ENCODE assay signal across 7 mouse cellular contexts in the genomic region with DNA sequence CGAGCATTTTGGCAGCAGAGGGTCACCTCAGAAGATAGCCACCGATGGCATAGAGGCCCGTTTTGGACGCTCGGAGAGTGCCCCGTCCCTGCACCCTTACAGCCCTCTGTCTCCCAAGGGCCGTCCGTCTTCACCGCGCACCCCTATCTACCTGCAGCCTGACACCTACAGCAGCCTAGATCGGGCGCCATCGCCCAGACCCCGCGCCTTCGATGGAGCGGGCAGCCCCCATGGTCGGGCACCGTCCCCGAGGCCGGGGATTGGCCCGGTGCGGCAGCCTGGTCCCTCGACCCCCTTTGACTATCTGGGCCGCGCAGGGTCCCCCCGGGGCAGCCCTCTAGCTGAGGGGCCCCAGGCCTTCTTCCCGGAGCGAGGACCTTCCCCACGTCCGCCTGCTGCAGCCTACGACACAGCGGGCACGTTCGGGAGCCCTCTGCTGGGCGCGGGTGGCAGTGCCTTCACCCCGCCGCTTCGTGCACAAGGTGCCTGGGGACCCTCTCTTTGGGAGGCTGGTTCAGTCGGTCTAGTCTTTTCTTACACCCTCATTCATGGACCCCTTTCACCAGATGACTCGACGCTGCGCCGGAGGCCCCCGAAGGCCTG. TPM values are rescaled to one million over a fixed set of nuclear protein-coding genes. Genes with fewer than 3 reads are reported as not detected.
A peak's percentile ranks its signal among the peaks of the same experiment; 100 is the strongest.
DNase-seq lines count a peak whose midpoint lies in the region; ATAC-seq lines count a peak whose summit lies in the region.

No protein-coding gene starts in this region.

- DNase-seq in ES-CJ7 (ENCODE audit: low read depth, low spot score) = peak; percentile 39
- DNase-seq in brain, adult 2 months (ENCODE audit: low read depth, low spot score) = peak; percentile 69
- peak; percentile 62 to 79 for DNase-seq in layer of hippocampus, postnatal 25 days (ENCODE audit: extremely low spot score in 1 of 2, low spot score in 1 of 2)
- peak; percentile 84 for DNase-seq in right cerebral cortex, postnatal 4 days

- H3K4me1 ChIP-seq in megakaryocyte, embryonic 14.5 days = peaks cover 19% of the 10 kb centered on the region

- peaks cover 55% of the 10 kb centered on the region for H3K36me3 ChIP-seq in megakaryocyte, embryonic 14.5 days (replicated peaks; ENCODE audit: low read length)

- ATAC-seq in erythroid progenitor cell, adult 5-6 weeks (replicated peaks; ENCODE audit: low FRiP score, poor library complexity, severe bottlenecking) = peak; percentile 66; the same call in 1 of the 2 replicates
- peak; percentile 88 for ATAC-seq in hematopoietic stem cell, adult 5-6 weeks (replicated peaks in 1 of 2; ENCODE audit: insufficient read depth in 1 of 2, low FRiP score in 2 of 2, low TSS enrichment in 1 of 2, low read depth in 1 of 2, poor library complexity in 2 of 2, severe bottlenecking in 2 of 2)

- peak overlapping the region; percentile 80 for H3K4me3 ChIP-seq in megakaryocyte, embryonic 14.5 days (replicated peaks)

- no peaks in the 10 kb centered on the region for H3K9me3 ChIP-seq in megakaryocyte, embryonic 14.5 days

- peaks cover 11% of the 10 kb centered on the region for H3K27me3 ChIP-seq in megakaryocyte, embryonic 14.5 days (replicated peaks)

RNA-seq across cellular contexts. Expression of gene Ppp1r13l, which starts 10.4 kb away (rescaled TPM):
- not detected in 2 replicates for total RNA-seq in erythroid progenitor cell, adult 5-6 weeks (2015; ENCODE audit: low replicate concordance)
- total RNA-seq in erythroid progenitor cell, adult 5-6 weeks (2017; ENCODE audit: low replicate concordance) = 0.64 and 1.7 TPM in 2 replicates
- total RNA-seq in hematopoietic stem cell, adult 5-6 weeks (2017) = 0.25 and 0.60 TPM in 2 replicates
- total RNA-seq in layer of hippocampus, postnatal 25 days (2021) = 1 to 10 TPM; 4.5 to 4.8 TPM
- 21.5 and 54.3 TPM in 2 replicates for polyA plus RNA-seq in megakaryocyte, embryonic 14.5 days (2012; ENCODE audit: insufficient read depth, low replicate concordance)

RNA-seq across cellular contexts. Expression of gene Cd3eap, which starts 10.6 kb away (rescaled TPM):
- total RNA-seq in erythroid progenitor cell, adult 5-6 weeks (2015; ENCODE audit: low replicate concordance) = 2.1 and 3.6 TPM in 2 replicates
- 0.45 and 4.0 TPM in 2 replicates for total RNA-seq in erythroid progenitor cell, adult 5-6 weeks (2017; ENCODE audit: low replicate concordance)
- total RNA-seq in hematopoietic stem cell, adult 5-6 weeks (2017) = 20.9 and 23.6 TPM in 2 replicates
- 10 to 100 TPM; 17.7 to 18.3 TPM for total RNA-seq in layer of hippocampus, postnatal 25 days (2021)
- 13.3 and 50.4 TPM in 2 replicates for polyA plus RNA-seq in megakaryocyte, embryonic 14.5 days (2012; ENCODE audit: insufficient read depth, low replicate concordance)

RNA-seq across cellular contexts. Expression of gene Ercc2, which starts 11.9 kb away (rescaled TPM):
- total RNA-seq in erythroid progenitor cell, adult 5-6 weeks (2015; ENCODE audit: low replicate concordance) = 1.7 and 1.8 TPM in 2 replicates
- total RNA-seq in erythroid progenitor cell, adult 5-6 weeks (2017; ENCODE audit: low replicate concordance) = 5.3 and 11.3 TPM in 2 replicates
- 32.3 and 42.5 TPM in 2 replicates for total RNA-seq in hematopoietic stem cell, adult 5-6 weeks (2017)
- total RNA-seq in layer of hippocampus, postnatal 25 days (2021) = 10 to 100 TPM; 34.5 to 34.9 TPM
- 24.2 and 30.8 TPM in 2 replicates for polyA plus RNA-seq in megakaryocyte, embryonic 14.5 days (2012; ENCODE audit: insufficient read depth, low replicate concordance)

RNA-seq across cellular contexts. Expression of gene Ercc1, which starts 25.3 kb away (rescaled TPM):
- 3.6 and 12.6 TPM in 2 replicates for total RNA-seq in erythroid progenitor cell, adult 5-6 weeks (2015; ENCODE audit: low replicate concordance)
- total RNA-seq in erythroid progenitor cell, adult 5-6 weeks (2017; ENCODE audit: low replicate concordance) = 1.2 and 1.8 TPM in 2 replicates
- 20.0 and 28.0 TPM in 2 replicates for total RNA-seq in hematopoietic stem cell, adult 5-6 weeks (2017)
- total RNA-seq in layer of hippocampus, postnatal 25 days (2021) = 10 to 100 TPM; 37.8 to 39.1 TPM
- polyA plus RNA-seq in megakaryocyte, embryonic 14.5 days (2012; ENCODE audit: insufficient read depth, low replicate concordance) = 36.5 and 52.2 TPM in 2 replicates

RNA-seq across cellular contexts. Expression of gene Klc3, which starts 34.0 kb away (rescaled TPM):
- 2.5 TPM in 1 of 2 replicates, not detected in the other for total RNA-seq in erythroid progenitor cell, adult 5-6 weeks (2015; ENCODE audit: low replicate concordance)
- not detected in 2 replicates for total RNA-seq in erythroid progenitor cell, adult 5-6 weeks (2017; ENCODE audit: low replicate concordance)
- total RNA-seq in hematopoietic stem cell, adult 5-6 weeks (2017) = 1.5 and 2.6 TPM in 2 replicates
- total RNA-seq in layer of hippocampus, postnatal 25 days (2021) = 1 to 10 TPM; 2.2 to 3.4 TPM
- polyA plus RNA-seq in megakaryocyte, embryonic 14.5 days (2012; ENCODE audit: insufficient read depth, low replicate concordance) = 1.3 TPM in 1 of 2 replicates, not detected in the other

Comparison
In these comparisons a context has a peak if more than half of its experiments do, and no peak if none do; other contexts are left out.
1. Peak in every context shown above with its lines: DNase-seq, ATAC-seq and H3K4me3 ChIP-seq.